Mouse (Mus musculus) layer of hippocampus, postnatal 14 days (tissue): ENCODE measurements at regions not wholly inside any gene's neighbourhood (a gene's known extent, or its start where the extent isn't known, plus 50 kb on each side); places are given as distances from the start of the nearest gene placed in this dataset.
A peak's percentile ranks its signal among the peaks of the same experiment; 100 is the strongest.

Source experiments
- DNase-seq, 2 experiments: peaks; one replicate each; pipeline ENCODE4 v3.0.0; 2021 to 2022; ENCODE audit warnings: low spot score in 2 of 2, mixed read lengths in 1 of 2

GRCm38 (mm10) chr11:12180351-12180750 is 141.9 kb upstream of the Grb10 start:
- DNase-seq: no peak

DNA sequence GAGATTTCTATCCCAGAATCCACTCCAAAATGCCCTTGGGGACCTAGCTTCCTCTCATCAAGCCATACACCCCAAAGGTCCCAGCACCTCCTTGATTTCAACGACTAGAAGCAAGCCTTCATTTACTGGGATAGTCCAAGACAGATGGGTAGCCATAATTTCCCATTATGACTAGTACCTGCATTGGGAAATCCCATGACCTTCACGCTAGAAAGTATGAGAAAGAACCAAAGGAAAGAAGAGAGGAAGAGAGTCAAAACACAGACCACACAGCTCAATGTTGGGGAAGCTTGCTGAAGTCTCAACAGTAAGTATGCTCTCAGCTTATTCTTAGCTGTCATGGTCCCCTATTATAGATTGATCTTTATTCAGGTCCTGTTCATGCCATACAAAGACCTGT is 133.9 kb upstream of the Grb10 start:
- no peak for DNase-seq

DNA sequence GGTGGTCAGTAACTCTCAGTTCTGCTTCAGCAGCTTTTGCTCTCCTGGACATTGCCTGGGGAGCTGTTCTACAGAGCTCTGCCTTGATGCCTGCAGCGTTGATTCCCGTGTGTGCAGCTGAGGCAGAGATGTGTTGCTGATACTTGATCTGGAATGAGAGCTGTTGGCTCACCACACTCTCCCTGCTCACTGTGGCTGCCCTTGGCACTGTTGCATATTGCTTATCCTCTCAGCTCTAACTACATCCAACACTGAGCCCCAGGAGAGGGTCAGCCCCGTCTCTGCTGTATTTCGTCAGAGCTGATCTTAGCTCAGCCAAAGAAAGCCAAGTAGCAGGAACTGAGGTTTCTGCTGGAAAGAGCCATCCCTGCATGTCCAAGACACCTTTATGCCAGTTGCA is 132.8 kb upstream of the Grb10 start:
- DNase-seq: no peak

DNA sequence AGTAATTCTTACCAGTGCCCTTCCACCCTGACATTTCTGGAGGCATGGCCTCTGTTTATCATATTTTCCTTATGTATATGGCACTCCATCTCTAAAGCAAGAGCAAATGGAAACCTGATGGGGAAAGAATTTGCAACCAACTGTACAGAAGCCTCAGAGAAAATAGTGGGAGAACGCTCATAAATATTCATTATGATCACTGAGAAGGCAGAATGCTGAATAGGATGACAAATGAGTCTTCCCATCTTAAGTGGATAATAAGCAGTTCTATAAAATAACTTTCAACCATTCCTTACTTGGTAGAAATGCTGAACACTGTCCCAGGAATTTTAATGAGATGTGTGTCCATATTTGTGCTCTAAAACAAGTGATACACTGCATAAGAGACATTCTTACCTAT is 129.9 kb upstream of the Grb10 start:
- peak; percentile 4 to 19 for DNase-seq
